Mouse (Mus musculus): Measurements from ENCODE around the gene Otulinl.

Gene Otulinl

DNA sequence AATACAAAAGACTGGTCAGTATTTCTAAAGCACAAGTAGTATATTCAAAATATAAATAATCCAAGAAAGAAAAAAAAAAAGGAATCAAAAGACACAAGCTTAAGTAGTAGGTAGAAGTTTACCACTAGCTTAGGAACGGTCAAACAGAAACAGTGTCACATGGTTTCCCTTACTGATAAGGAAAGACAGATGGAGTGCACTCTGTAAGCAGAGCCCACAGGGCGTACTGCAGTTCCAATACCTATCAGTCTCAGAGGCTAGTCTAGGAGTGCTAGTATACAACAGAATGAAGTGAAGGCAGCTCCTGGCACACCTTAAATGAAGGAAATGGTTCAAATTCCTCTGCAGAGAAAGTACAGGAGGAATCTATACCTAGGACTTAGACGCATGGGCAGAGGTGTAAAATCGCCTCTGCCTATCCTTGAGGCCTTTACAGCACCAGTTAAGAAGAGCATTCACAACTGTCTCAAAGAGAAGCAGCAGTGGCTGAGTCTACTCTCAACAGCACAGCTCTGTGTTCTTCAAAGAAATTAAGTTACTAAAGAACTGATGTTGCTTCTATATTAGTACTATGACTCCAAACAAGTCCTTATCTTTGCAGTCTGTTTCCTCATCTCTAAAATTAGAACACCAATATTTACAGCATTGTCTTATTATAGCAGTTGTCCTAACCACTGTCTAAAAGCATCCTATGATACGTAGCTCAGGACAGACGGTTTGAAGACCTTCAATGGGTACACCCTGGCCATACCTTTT is 62.4 kb downstream of the Otulinl start:
- DNase-seq (ENCODE audit: low read depth in 2 of 2, low spot score in 2 of 2) = no peak

DNA sequence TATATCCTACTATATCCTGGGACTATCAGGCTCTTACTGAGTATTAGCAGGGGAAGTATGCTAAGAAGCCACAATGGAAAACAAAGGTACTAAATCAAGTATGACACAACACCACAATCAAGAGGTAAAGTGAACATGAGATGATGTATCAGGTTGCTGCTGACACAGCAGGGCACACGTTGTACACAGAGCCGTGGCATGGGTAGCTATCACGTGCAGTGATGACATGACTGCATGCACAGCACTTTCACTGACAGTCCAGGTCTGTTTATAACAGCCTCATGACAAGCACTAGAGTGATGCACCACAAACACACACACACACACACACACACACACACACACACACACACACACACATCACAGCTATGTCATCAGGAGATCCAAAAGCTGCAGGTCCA is 64.2 kb downstream of the Otulinl start:
- DNase-seq (ENCODE audit: low read depth in 2 of 2, low spot score in 2 of 2) = no peak

GRCm38 (mm10) chr15:27616159-27616558 is 65.2 kb downstream of the Otulinl start:
- DNase-seq (ENCODE audit: low read depth in 2 of 2, low spot score in 2 of 2) = no peak

DNA sequence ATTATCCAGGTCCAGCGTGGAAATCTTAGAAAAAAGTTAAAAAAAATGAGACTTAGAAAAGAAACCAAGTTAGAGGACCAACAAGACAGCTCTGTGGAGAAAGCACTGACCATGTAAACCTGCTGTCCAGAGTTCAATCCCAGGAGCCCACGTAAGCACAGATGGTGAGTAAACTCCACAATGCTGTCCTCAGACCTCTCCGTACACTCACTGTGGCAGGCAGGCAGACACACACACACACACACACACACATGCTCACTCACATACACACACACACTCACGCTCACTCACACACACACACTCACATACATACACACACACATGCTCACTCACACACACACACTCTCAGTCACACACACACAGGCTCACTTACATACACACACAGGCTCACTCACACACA is 68.1 kb downstream of the Otulinl start:
- no peak for DNase-seq (ENCODE audit: low read depth in 2 of 2, low spot score in 2 of 2)

DNA sequence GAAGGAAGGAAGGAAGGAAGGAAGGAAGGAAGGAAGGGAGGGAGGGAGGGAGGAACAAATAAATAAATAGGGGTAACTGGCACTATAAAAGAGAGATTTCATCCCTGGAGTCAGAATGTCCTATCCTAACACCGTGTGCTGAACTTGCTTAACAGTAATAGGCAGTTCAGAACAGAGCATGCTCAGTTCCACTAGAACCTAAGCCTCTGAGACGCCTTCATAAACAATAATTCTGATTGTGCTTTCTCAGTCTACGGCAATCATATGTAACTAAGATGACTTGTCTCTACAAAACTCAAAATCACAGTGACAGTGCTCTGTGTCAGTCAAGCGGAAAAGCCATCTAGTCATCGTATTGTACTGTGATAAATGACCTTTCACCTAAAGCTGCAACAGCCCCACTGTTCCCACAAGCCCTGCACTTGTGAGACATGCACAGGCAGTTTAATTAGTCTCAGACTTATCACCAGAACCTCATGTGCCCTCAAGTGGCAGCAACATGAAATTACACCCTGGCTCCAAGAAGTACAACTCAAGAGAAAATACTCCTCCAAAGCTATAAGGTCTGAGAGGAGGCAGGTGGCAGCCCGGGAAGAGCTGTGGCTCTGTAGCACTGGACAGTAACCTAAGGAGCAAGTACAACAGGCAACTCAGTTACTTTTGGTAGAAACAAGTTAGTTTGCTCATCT is 68.7 kb downstream of the Otulinl start:
- DNase-seq (ENCODE audit: low read depth in 2 of 2, low spot score in 2 of 2) = peak; percentile 53 to 69

- no peak for DNase-seq (ENCODE audit: low read depth in 2 of 2, low spot score in 2 of 2)
Measured at GRCm38 (mm10) chr15:27609554-27609953, 71.8 kb downstream of the Otulinl start.

- peak in 1 of 2 experiments; percentile 38 for DNase-seq (ENCODE audit: low read depth in 2 of 2, low spot score in 2 of 2)
Measured at GRCm38 (mm10) chr15:27605252-27605651, 76.1 kb downstream of the Otulinl start.
